Mouse (Mus musculus): ENCODE measurements around the gene Synrg.

DNA sequence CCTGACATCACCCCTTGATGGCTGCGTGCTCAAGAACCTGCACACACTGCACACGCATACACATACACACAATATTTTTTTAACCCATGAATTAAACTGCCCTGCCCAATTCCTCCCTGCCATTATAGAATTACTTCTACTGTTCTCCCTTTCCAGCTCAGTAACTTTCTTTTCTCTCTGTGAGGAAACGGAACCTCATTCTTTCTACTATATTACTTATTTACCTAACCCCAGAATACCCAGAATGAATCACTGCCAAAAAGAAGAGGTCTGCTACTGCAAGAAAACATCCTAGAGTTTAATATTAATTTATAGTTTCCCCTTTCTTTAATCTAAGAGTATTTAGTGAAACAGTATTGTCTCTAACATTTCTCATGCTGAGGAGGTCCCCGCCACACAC, 30.9 kb upstream of the Synrg start:
- TF ChIP-seq CTCF (IDR thresholded peaks at IDR 0.05; ENCODE audit: insufficient read depth, low read depth, low read length) (no peak), POLR2A (IDR thresholded peaks at IDR 0.05; ENCODE audit: insufficient read depth, low read depth, low read length) (no peak)

Measured in olfactory bulb, adult 2 months (tissue).